Mouse (Mus musculus) heart, embryonic 16.5 days (tissue): Measurements from ENCODE around the gene Shld1. TPM values are rescaled to one million over a fixed set of nuclear protein-coding genes. Genes with fewer than 3 reads are reported as not detected.

Experiments used
- ATAC-seq: fragments of 200-750 bp; cut with Nextera tagmentation; replicated peaks from 2 replicates; pipeline ENCODE4 v1.8.0; 2017; ENCODE audit warnings: moderate number of reproducible peaks; ENCODE audit not compliant: insufficient read depth, low FRiP score; ENCODE audit errors: extremely low read depth
- H3K27ac ChIP-seq: fragments of 300-500 bp; sonication (generic); 2 replicates; pipeline ENCODE4 v1.5.1; 2014; ENCODE audit warnings: mild to moderate bottlenecking, low read length, control low read depth, moderate library complexity
- H3K27me3 ChIP-seq: fragments of 300-500 bp; sonication (generic); 2 replicates; pipeline ENCODE4 v1.6.1; 2014; ENCODE audit warnings: low read length, mixed read lengths; ENCODE audit not compliant: control insufficient read depth, insufficient read depth
- H3K36me3 ChIP-seq: fragments of 300-500 bp; sonication (generic); 2 replicates; pipeline ENCODE4 v1.6.1; 2014; ENCODE audit not compliant: control insufficient read depth, insufficient read depth
- H3K4me1 ChIP-seq: fragments of 300-500 bp; sonication (generic); 2 replicates; pipeline ENCODE4 v1.6.1; 2014; ENCODE audit warnings: low read length, mixed read lengths; ENCODE audit not compliant: control insufficient read depth, insufficient read depth
- H3K4me2 ChIP-seq: fragments of 300-500 bp; sonication (generic); 2 replicates; pipeline ENCODE4 v1.6.1; 2014; ENCODE audit warnings: low read depth, mild to moderate bottlenecking, control low read depth, low read length
- H3K4me3 ChIP-seq: fragments of 300-500 bp; sonication (generic); 2 replicates; pipeline ENCODE4 v1.5.1; 2014; ENCODE audit warnings: mild to moderate bottlenecking, control low read depth, low read length
- H3K9ac ChIP-seq: fragments of 300-500 bp; sonication (generic); 2 replicates; pipeline ENCODE4 v1.6.1; 2014; ENCODE audit warnings: low read length, control low read depth
- H3K9me3 ChIP-seq: fragments of 300-500 bp; sonication (generic); replicated peaks from 2 replicates; pipeline ENCODE4 v1.6.1; 2016; ENCODE audit warnings: low read length; ENCODE audit not compliant: control insufficient read depth
- WGBS: fragments of 180-500 bp; shearing (Covaris S2); extraction: QIAGEN DNeasy Blood & Tissue Kit; methylation state at CpG from one replicate; pipeline ENCODE4 v1.1.7; 2014; 5-methylcytosine and 5-hydroxymethylcytosine counted together
- polyA plus RNA-seq: library from polyadenylated mRNA; unstranded; fragments of >200 nt; fragmentation: Nextera tagmentation; extraction: Ambion mirVana; gene quantifications from 2 replicates; pipeline ENCODE4 v1.2.1, GENCODE M21; 2015

Gene Shld1
- polyA plus RNA-seq, 1 experiment from 2014 or later, result 11.4 TPM

- no peak overlapping the region for H3K9ac ChIP-seq
Measured at GRCm38 (mm10) chr2:132697695-132698094, 11.0 kb downstream of the Shld1 start.

GRCm38 (mm10) chr2:132698420-132698819 is 11.7 kb downstream of the Shld1 start:
- 52% methylated on average over 6 of the region's 6 CpGs for WGBS
- H3K36me3 ChIP-seq, result peaks cover 4% of the 10 kb centered on the region; the same call in 1 of the 2 replicates
- no peaks in the 10 kb centered on the region for H3K9me3 ChIP-seq
- peak; percentile 35; the same call in 1 of the 2 replicates for ATAC-seq
- H3K4me1 ChIP-seq, result peaks cover 8% of the 10 kb centered on the region
- H3K4me2 ChIP-seq, result no peak overlapping the region
- H3K4me3 ChIP-seq, result no peak overlapping the region
- no peaks in the 10 kb centered on the region for H3K27me3 ChIP-seq
- peak overlapping the region; percentile 40 for H3K27ac ChIP-seq
- no peak overlapping the region for H3K9ac ChIP-seq

More at GRCm38 (mm10) chr2:132697695-132698094, 11.0 kb downstream of the Shld1 start:
- no peaks in the 10 kb centered on the region for H3K9me3 ChIP-seq
- no peak overlapping the region for H3K4me2 ChIP-seq
- H3K36me3 ChIP-seq, result peaks cover 4% of the 10 kb centered on the region; the same call in 1 of the 2 replicates
- ATAC-seq, result no peak
- WGBS, result 60% methylated on average over 7 of the region's 7 CpGs
- no peak overlapping the region for H3K27ac ChIP-seq
- peaks cover 8% of the 10 kb centered on the region for H3K4me1 ChIP-seq
- no peaks in the 10 kb centered on the region for H3K27me3 ChIP-seq
- no peak overlapping the region for H3K4me3 ChIP-seq

- H3K36me3 ChIP-seq, result no peaks in the 10 kb centered on the region
Measured at GRCm38 (mm10) chr2:132700921-132701320, 14.2 kb downstream of the Shld1 start.

GRCm38 (mm10) chr2:132701451-132701886 is 14.7 kb downstream of the Shld1 start:
- Histone ChIP-seq H3K9me3 (no peaks in the 10 kb centered on the region), H3K4me1 (0 out of 2 replicates have a peak, but pooled peaks cover 3% of the 10 kb centered on the region), H3K27ac (no peak overlapping the region), H3K4me2 (no peak overlapping the region), H3K4me3 (no peak overlapping the region), H3K27me3 (no peaks in the 10 kb centered on the region), H3K9ac (no peak overlapping the region), H3K36me3 (no peaks in the 10 kb centered on the region)
- WGBS, result 18% methylated on average over 7 of the region's 7 CpGs
- ATAC-seq, result peak; percentile 45; the same call in 1 of the 2 replicates

More at GRCm38 (mm10) chr2:132700921-132701320, 14.2 kb downstream of the Shld1 start:
- WGBS, result 92% methylated on average over 4 of the region's 4 CpGs
- no peak overlapping the region for H3K4me3 ChIP-seq
- no peak for ATAC-seq
- H3K27me3 ChIP-seq, result no peaks in the 10 kb centered on the region
- no peak overlapping the region for H3K9ac ChIP-seq
- no peaks in the 10 kb centered on the region for H3K9me3 ChIP-seq
- no peak overlapping the region for H3K27ac ChIP-seq
- H3K4me1 ChIP-seq, result 0 out of 2 replicates have a peak, but pooled peaks cover 3% of the 10 kb centered on the region
- no peak overlapping the region for H3K4me2 ChIP-seq

GRCm38 (mm10) chr2:132705251-132705992 is 18.7 kb downstream of the Shld1 start:
- H3K9ac ChIP-seq, result no peak overlapping the region
- no peaks in the 10 kb centered on the region for H3K27me3 ChIP-seq
- H3K9me3 ChIP-seq, result no peaks in the 10 kb centered on the region
- no peak for ATAC-seq
- H3K4me1 ChIP-seq, result no peaks in the 10 kb centered on the region
- H3K27ac ChIP-seq, result no peak overlapping the region
- WGBS, result 78% methylated on average over 10 of the region's 10 CpGs
- no peak overlapping the region for H3K4me3 ChIP-seq
- no peaks in the 10 kb centered on the region for H3K36me3 ChIP-seq
- no peak overlapping the region for H3K4me2 ChIP-seq

- Histone ChIP-seq H3K4me3 (no peak overlapping the region), H3K36me3 (no peaks in the 10 kb centered on the region), H3K27ac (no peak overlapping the region), H3K27me3 (no peaks in the 10 kb centered on the region), H3K4me2 (no peak overlapping the region), H3K4me1 (no peaks in the 10 kb centered on the region), H3K9me3 (no peaks in the 10 kb centered on the region), H3K9ac (no peak overlapping the region)
- 88% methylated on average over 3 of the region's 3 CpGs for WGBS
- ATAC-seq, result no peak
Measured at GRCm38 (mm10) chr2:132706309-132706708, 19.6 kb downstream of the Shld1 start.

- H3K4me2 ChIP-seq, result no peak overlapping the region
- H3K9ac ChIP-seq, result no peak overlapping the region
- H3K27ac ChIP-seq, result no peak overlapping the region
- no peak for ATAC-seq
- H3K4me3 ChIP-seq, result no peak overlapping the region
- H3K9me3 ChIP-seq, result no peaks in the 10 kb centered on the region
- WGBS, result 76% methylated on average over 2 of the region's 2 CpGs
- H3K27me3 ChIP-seq, result no peaks in the 10 kb centered on the region
- H3K36me3 ChIP-seq, result no peaks in the 10 kb centered on the region
- H3K4me1 ChIP-seq, result peaks cover 9% of the 10 kb centered on the region
Measured at GRCm38 (mm10) chr2:132710488-132710887, 23.8 kb downstream of the Shld1 start.

GRCm38 (mm10) chr2:132712061-132712460 is 25.3 kb downstream of the Shld1 start:
- WGBS, result 78% methylated on average over 8 of the region's 8 CpGs
- Histone ChIP-seq H3K9ac (no peak overlapping the region), H3K36me3 (no peaks in the 10 kb centered on the region), H3K9me3 (no peaks in the 10 kb centered on the region), H3K27ac (no peak overlapping the region), H3K4me3 (no peak overlapping the region), H3K4me2 (no peak overlapping the region), H3K4me1 (peaks cover 15% of the 10 kb centered on the region), H3K27me3 (no peaks in the 10 kb centered on the region)
- ATAC-seq, result no peak

- Histone ChIP-seq H3K27me3 (no peaks in the 10 kb centered on the region), H3K9me3 (no peaks in the 10 kb centered on the region), H3K4me1 (peaks cover 15% of the 10 kb centered on the region), H3K36me3 (no peaks in the 10 kb centered on the region), H3K4me3 (no peak overlapping the region), H3K4me2 (no peak overlapping the region), H3K27ac (no peak overlapping the region), H3K9ac (no peak overlapping the region)
- ATAC-seq, result no peak
- 82% methylated on average over 7 of the region's 7 CpGs for WGBS
Measured at GRCm38 (mm10) chr2:132714522-132714921, 27.8 kb downstream of the Shld1 start.
